Comparison of ENCODE assay signal across 10 mouse cellular contexts in the genomic region with DNA sequence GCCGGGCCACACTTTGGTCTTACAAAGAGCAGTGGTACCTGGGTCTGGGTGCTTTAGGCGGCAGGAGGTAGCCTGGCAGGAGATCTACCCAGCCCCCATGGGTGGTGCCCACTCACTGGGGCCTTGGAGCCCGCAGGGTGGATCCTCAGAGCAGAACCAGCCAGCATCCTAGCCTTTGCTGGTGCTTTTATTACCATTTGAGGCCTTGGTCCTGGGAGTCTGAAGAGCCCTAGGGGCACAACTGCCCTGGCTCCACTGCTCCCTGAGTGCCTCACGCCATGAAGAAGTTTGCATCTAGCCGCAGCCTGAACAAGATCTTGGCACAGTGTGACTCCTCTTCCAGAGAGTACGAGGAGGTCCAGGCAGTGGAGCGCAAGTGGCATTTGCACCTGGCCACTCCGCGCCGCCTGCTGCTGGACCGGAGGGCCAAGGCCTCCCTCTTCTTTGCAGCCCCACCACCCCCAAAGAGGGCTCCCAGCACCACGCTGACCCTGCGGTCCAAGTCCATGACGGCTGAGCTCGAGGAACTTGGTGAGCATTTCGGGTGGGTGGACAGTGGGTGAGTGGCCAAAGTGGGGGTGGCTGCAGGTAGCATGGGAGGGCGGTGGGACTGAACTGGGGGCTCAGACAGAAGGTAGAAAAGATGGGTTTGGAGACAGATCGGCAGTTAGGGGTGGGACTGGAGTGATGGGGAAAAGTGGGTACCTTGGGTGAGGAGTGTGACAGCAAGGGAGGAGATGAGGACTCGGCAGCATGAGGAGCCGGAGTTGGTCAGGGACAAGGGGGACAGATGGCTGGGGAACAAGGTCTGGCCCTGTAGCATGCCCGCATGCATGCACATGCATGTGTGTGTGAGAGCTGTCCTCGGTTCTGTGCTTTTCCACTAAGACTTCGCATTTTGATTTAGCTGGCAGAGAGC. TPM values are rescaled to one million over a fixed set of nuclear protein-coding genes. Genes with fewer than 3 reads are reported as not detected.
DNase-seq lines count a peak whose midpoint lies in the region; ATAC-seq lines count a peak whose summit lies in the region.
"Had no signal": no experiment of that assay in that cellular context is flagged by ENCODE, and none has a peak within 500 bp of the region (broad histone marks: within the 10 kb centered on the region; RNA-seq: fewer than 3 reads in every experiment).

No protein-coding gene starts in this region.

- 0 out of 2 replicates have a peak, but pooled peaks have one; percentile 2 for ATAC-seq in kidney, embryonic 15.5 days (replicated peaks; ENCODE audit: low FRiP score)
- ATAC-seq in hindbrain, embryonic 14.5 days (ENCODE audit: low FRiP score): no peak; the same call in 1 of the 2 replicates
- ATAC-seq in neural tube, embryonic 12.5 days (ENCODE audit: low FRiP score, low read depth): peak; percentile 71

- no peaks in the 10 kb centered on the region for H3K9me3 ChIP-seq in kidney, embryonic 15.5 days (replicated peaks)
- H3K9me3 ChIP-seq in hindbrain, embryonic 14.5 days (ENCODE audit: control insufficient read depth, low read length): no peaks in the 10 kb centered on the region
- no peaks in the 10 kb centered on the region for H3K9me3 ChIP-seq in neural tube, embryonic 12.5 days

- H3K4me1 ChIP-seq in kidney, embryonic 15.5 days: peaks cover 2% of the 10 kb centered on the region; the same call in 1 of the 2 replicates
- H3K4me1 ChIP-seq in hindbrain, embryonic 14.5 days (replicated peaks; ENCODE audit: control insufficient read depth, insufficient read depth, low read length): peaks cover 24% of the 10 kb centered on the region
- H3K4me1 ChIP-seq in neural tube, embryonic 12.5 days: peaks cover 18% of the 10 kb centered on the region

- H3K27me3 ChIP-seq in kidney, embryonic 15.5 days: peaks cover 12% of the 10 kb centered on the region
- no peaks in the 10 kb centered on the region for H3K27me3 ChIP-seq in hindbrain, embryonic 14.5 days (ENCODE audit: control insufficient read depth, insufficient read depth, low read length)
- no peaks in the 10 kb centered on the region for H3K27me3 ChIP-seq in neural tube, embryonic 12.5 days (replicated peaks)

- DNase-seq in kidney, postnatal 4 days: no peak
- DNase-seq in cerebellum, adult 9-11 months: peak; percentile 70
- no peak for DNase-seq in hindbrain, embryonic 14.5 days (ENCODE audit: low spot score)
- no peak for DNase-seq in adrenal gland, postnatal 25 days
- DNase-seq in spleen, adult 12 weeks (ENCODE audit: low spot score): no peak
- no peak for DNase-seq in spleen, adult 18-20 months
- DNase-seq: gastrocnemius, postnatal 25 days had no signal

- no peak overlapping the region for H3K9ac ChIP-seq in kidney, embryonic 15.5 days
- H3K9ac ChIP-seq in hindbrain, embryonic 14.5 days: peak overlapping the region; percentile 71
- peak overlapping the region; percentile 51 for H3K9ac ChIP-seq in neural tube, embryonic 12.5 days

- H3K4me2 ChIP-seq in kidney, embryonic 15.5 days: peak overlapping the region; percentile 44
- peak overlapping the region; percentile 70 for H3K4me2 ChIP-seq in hindbrain, embryonic 14.5 days (replicated peaks)
- H3K4me2 ChIP-seq in neural tube, embryonic 12.5 days (replicated peaks): peak overlapping the region; percentile 60

- WGBS in kidney, embryonic 15.5 days: 78% methylated on average over 23 of the region's 23 CpGs
- 62% methylated on average over 23 of the region's 23 CpGs for WGBS in hindbrain, embryonic 14.5 days
- WGBS in neural tube, embryonic 12.5 days: 74% methylated on average over 23 of the region's 23 CpGs

- H3K36me3 ChIP-seq in kidney, embryonic 15.5 days: 0 out of 2 replicates have a peak, but pooled peaks cover 7% of the 10 kb centered on the region
- no peaks in the 10 kb centered on the region for H3K36me3 ChIP-seq in hindbrain, embryonic 14.5 days (replicated peaks; ENCODE audit: control insufficient read depth, insufficient read depth)
- H3K36me3 ChIP-seq in neural tube, embryonic 12.5 days: no peaks in the 10 kb centered on the region

- H3K27ac ChIP-seq in kidney, embryonic 15.5 days: no peak overlapping the region
- peak overlapping the region; percentile 89 for H3K27ac ChIP-seq in hindbrain, embryonic 14.5 days
- peak overlapping the region; percentile 28; the same call in 1 of the 2 replicates for H3K27ac ChIP-seq in neural tube, embryonic 12.5 days

- H3K4me3 ChIP-seq in kidney, embryonic 15.5 days (replicated peaks): no peak overlapping the region
- peak overlapping the region; percentile 39 for H3K4me3 ChIP-seq in hindbrain, embryonic 14.5 days (replicated peaks; ENCODE audit: low read length)
- peak overlapping the region; percentile 28 for H3K4me3 ChIP-seq in neural tube, embryonic 12.5 days

RNA-seq across cellular contexts. Expression of gene Shank3, which starts 33.8 kb away (rescaled TPM):
- 1.8 and 2.2 TPM in 2 replicates for polyA plus RNA-seq in kidney, embryonic 15.5 days (2015; fragmentation: Nextera tagmentation; extraction: Ambion mirVana)
- 8.6 and 9.6 TPM in 2 replicates for polyA plus RNA-seq in hindbrain, embryonic 14.5 days (2014; fragmentation: Nextera tagmentation; extraction: Ambion mirVana)
- 4.8 and 7.1 TPM in 2 replicates for polyA plus RNA-seq in neural tube, embryonic 12.5 days (2016; fragmentation: Nextera tagmentation; extraction: Ambion mirVana)
- total RNA-seq in adrenal gland, postnatal 25 days (2021): 34.3 and 52.2 TPM in 2 replicates
- total RNA-seq: CH12.LX had no signal

RNA-seq across cellular contexts. Expression of gene Acr, which starts 34.9 kb away (rescaled TPM):
- polyA plus RNA-seq in kidney, embryonic 15.5 days (2015; fragmentation: Nextera tagmentation; extraction: Ambion mirVana): 0.22 and 0.27 TPM in 2 replicates
- 1.0 and 1.8 TPM in 2 replicates for polyA plus RNA-seq in hindbrain, embryonic 14.5 days (2014; fragmentation: Nextera tagmentation; extraction: Ambion mirVana)
- 1.0 TPM in 2 replicates for polyA plus RNA-seq in neural tube, embryonic 12.5 days (2016; fragmentation: Nextera tagmentation; extraction: Ambion mirVana)
- 0.46 TPM in 1 of 2 replicates, not detected in the other for total RNA-seq in adrenal gland, postnatal 25 days (2021)
- total RNA-seq: CH12.LX had no signal

RNA-seq across cellular contexts. Expression of gene Arsa, which starts 56.0 kb away (rescaled TPM):
- polyA plus RNA-seq in kidney, embryonic 15.5 days (2015; fragmentation: Nextera tagmentation; extraction: Ambion mirVana): 14.4 and 18.7 TPM in 2 replicates
- 20.7 and 22.3 TPM in 2 replicates for polyA plus RNA-seq in hindbrain, embryonic 14.5 days (2014; fragmentation: Nextera tagmentation; extraction: Ambion mirVana)
- polyA plus RNA-seq in neural tube, embryonic 12.5 days (2016; fragmentation: Nextera tagmentation; extraction: Ambion mirVana): 15.4 and 15.6 TPM in 2 replicates
- total RNA-seq in adrenal gland, postnatal 25 days (2021): 21.8 and 22.2 TPM in 2 replicates

RNA-seq across cellular contexts. Expression of gene Rabl2, which starts 58.5 kb away (rescaled TPM):
- 53.9 and 55.9 TPM in 2 replicates for polyA plus RNA-seq in kidney, embryonic 15.5 days (2015; fragmentation: Nextera tagmentation; extraction: Ambion mirVana)
- polyA plus RNA-seq in hindbrain, embryonic 14.5 days (2014; fragmentation: Nextera tagmentation; extraction: Ambion mirVana): 79.0 and 85.9 TPM in 2 replicates
- polyA plus RNA-seq in neural tube, embryonic 12.5 days (2016; fragmentation: Nextera tagmentation; extraction: Ambion mirVana): 74.7 and 82.9 TPM in 2 replicates
- 13.2 and 16.2 TPM in 2 replicates for total RNA-seq in adrenal gland, postnatal 25 days (2021)
